Mouse (Mus musculus): ENCODE measurements around the gene Dtd2.

- TF ChIP-seq CTCF (IDR thresholded peaks at IDR 0.05; ENCODE audit: control insufficient read depth, insufficient read depth, low read length) (no peak), POLR2A (IDR thresholded peaks at IDR 0.05; ENCODE audit: borderline replicate concordance, control insufficient read depth, low read depth, low read length) (no peak)
These were observed 36.6 kb upstream of the Dtd2 start for GRCm38 (mm10) chr12:52042818-52043336.
